Mouse (Mus musculus) adrenal gland, adult (tissue): ENCODE data around the gene Wnt3.
A peak's percentile ranks its signal among the peaks of the same experiment; 100 is the strongest.

Experiments used
- DNase-seq, 2 experiments: peaks; one replicate each; pipeline ENCODE4 v3.0.0; 2022 to 2023; ENCODE audit warnings: low spot score in 1 of 2; ENCODE audit not compliant: inconsistent age in 2 of 2

Gene Wnt3

GRCm38 (mm10) chr11:103838955-103839354, 65.0 kb downstream of the Wnt3 start:
- no peak for DNase-seq

GRCm38 (mm10) chr11:103840834-103841233, 66.9 kb downstream of the Wnt3 start:
- DNase-seq = peak in 1 of 2 experiments; percentile 55

DNA sequence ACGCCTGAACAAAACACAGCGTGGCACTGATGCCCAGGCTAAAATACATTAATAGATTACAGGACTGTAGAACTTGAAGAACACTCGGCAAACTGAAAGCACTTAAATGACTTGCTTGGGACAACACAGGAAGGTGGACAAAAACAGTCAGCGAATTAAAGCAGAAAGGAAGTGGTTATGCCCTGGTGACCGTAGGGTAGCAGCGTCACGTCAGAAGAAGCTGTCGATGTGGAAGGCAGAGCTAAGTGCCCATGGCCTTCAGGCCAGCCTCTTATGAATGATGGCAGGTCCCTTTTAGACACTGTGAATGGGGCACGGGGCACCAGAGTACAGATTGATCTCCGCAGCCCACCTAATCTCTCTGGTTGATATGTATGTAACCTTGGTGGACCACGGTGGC, 74.3 kb downstream of the Wnt3 start:
- DNase-seq = no peak

- DNase-seq = no peak
Observed at GRCm38 (mm10) chr11:103852590-103853283, 78.8 kb downstream of the Wnt3 start.

DNA sequence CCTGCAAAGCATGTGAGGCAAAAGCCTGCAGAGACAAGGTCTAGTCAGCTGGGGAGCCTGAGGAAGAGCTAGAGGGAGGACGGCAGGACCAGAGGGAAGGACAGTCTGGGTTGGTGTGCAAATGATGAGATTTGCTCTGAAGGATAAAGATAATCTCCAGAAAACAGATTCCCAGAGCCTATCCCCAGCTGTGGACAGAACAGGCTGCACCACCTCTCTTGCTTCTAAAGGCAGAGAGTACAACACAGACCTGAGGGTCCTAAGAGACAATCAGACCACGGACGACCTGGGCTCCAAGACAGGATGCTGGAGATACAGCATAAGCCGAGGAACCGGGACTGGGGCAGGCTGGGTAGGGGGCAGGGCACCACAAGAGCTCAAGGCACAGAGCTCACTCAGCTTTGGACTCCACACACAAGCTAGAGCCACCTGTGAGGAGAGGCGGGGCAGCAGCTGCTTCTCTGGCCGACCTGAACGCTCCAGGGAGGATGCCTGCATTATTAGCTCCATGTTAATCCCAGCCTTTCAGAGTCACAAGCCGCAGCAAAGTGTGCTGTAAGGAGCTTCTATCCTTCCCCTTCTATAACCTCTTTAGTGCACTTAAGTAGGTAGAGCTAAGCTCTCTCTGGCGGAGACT, 79.5 kb downstream of the Wnt3 start:
- no peak for DNase-seq

GRCm38 (mm10) chr11:103854294-103854693, 80.3 kb downstream of the Wnt3 start:
- no peak for DNase-seq

GRCm38 (mm10) chr11:103856641-103857040, 82.7 kb downstream of the Wnt3 start:
- no peak for DNase-seq

DNA sequence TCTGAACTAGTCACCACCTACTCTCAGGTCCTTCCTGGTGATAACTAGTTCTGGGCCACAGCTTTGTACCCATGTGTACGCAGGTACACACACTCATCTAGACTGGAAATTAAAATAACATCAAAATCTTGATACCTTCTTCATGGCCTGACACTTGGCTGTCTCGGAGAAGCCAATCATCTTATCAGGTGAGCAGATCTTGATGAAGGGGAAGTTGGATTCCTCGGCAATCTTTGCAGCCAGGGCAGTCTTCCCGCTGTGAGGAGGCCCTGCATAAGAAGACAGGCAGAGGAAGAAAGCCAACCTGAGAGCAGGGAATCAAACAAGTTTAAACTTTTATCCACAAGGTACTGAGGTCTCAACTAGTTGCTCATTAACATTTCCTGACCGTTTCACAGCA, 84.8 kb downstream of the Wnt3 start:
- no peak for DNase-seq

DNA sequence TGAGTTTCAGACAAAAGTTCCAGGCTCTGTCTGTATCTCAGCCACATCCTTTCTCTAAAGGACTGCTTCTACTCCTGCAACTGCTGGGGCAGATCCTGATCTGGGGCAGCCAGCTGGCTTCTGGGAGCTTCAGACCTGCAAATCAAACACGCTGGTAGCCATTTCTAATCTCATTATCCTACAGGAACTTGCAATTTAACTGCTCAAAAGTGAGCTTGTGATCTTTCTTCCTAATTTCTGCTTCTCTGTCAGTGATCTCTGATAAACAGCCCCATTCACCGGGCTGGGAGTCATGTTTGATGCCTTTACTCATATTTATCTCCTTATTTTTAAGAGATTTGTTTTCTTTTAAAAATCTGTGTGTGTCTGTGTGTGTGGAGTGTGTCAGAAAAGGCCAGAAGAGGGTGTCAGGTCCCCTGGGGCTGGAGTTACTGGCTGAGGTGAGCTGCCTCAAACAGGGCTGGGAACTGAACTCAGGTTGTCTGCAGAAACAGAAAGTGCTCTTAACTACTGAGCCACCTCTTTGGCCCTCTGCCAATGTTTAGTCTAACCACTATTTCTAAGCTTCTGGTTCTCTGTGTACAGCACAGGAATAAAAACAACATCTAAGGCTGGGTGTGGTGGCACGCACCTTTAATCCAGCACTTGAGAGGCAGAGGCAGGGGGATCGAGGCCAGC, 86.1 kb downstream of the Wnt3 start:
- no peak for DNase-seq

GRCm38 (mm10) chr11:103862951-103863350, 89.0 kb downstream of the Wnt3 start:
- no peak for DNase-seq

- no peak for DNase-seq
Observed at GRCm38 (mm10) chr11:103864486-103864885, 90.5 kb downstream of the Wnt3 start.

DNA sequence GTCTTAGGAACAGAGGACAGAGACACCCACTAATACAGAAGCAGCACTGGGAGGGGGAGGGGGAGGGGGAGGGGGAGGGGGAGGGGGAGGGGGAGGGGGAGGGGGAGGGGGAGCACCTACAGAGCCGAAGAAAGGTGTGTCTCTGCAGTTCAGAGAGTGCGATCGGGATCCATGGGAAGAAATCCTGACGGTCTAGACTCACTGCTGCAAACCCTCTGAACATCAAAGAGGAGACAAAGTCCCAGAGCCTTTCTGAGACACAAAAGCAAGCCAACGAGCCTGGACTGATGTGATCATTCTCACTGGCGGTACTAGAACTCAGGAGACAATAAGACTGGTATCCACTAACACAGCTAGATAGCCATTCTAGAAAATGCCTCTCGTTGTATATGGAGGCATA, 91.4 kb downstream of the Wnt3 start:
- DNase-seq = no peak
